Mouse (Mus musculus) heart, adult 11 months (tissue): ENCODE data around the gene Tcf7l1.

Experiments used
- DNase-seq: peaks from one replicate; pipeline ENCODE4 v3.0.0; 2022

Gene Tcf7l1

GRCm38 (mm10) chr6:72744144-72744800 is 44.8 kb downstream of the Tcf7l1 start:
- DNase-seq = no peak

- DNase-seq = no peak
These were observed 45.4 kb downstream of the Tcf7l1 start for GRCm38 (mm10) chr6:72743624-72744041.

- no peak for DNase-seq
These were observed 46.7 kb downstream of the Tcf7l1 start for GRCm38 (mm10) chr6:72742331-72742730.

GRCm38 (mm10) chr6:72740596-72741421 is 48.2 kb downstream of the Tcf7l1 start:
- peak; percentile 96 for DNase-seq

GRCm38 (mm10) chr6:72736872-72737271 is 52.2 kb downstream of the Tcf7l1 start:
- no peak for DNase-seq

GRCm38 (mm10) chr6:72735206-72735605 is 53.8 kb downstream of the Tcf7l1 start:
- DNase-seq = no peak

- no peak for DNase-seq
These were observed 55.7 kb downstream of the Tcf7l1 start for GRCm38 (mm10) chr6:72733375-72733774.

GRCm38 (mm10) chr6:72732109-72732508 is 56.9 kb downstream of the Tcf7l1 start:
- no peak for DNase-seq

GRCm38 (mm10) chr6:72730560-72730849 is 58.5 kb downstream of the Tcf7l1 start:
- DNase-seq = no peak

GRCm38 (mm10) chr6:72729831-72730559 is 59.1 kb downstream of the Tcf7l1 start:
- no peak for DNase-seq

- no peak for DNase-seq
These were observed 61.2 kb downstream of the Tcf7l1 start for GRCm38 (mm10) chr6:72727826-72728225.

GRCm38 (mm10) chr6:72724494-72725180 is 64.4 kb downstream of the Tcf7l1 start:
- no peak for DNase-seq

GRCm38 (mm10) chr6:72723731-72724385 is 65.2 kb downstream of the Tcf7l1 start:
- DNase-seq = no peak

- no peak for DNase-seq
These were observed 65.9 kb downstream of the Tcf7l1 start for GRCm38 (mm10) chr6:72723143-72723542.

- DNase-seq = no peak
These were observed 68.2 kb downstream of the Tcf7l1 start for GRCm38 (mm10) chr6:72720852-72721251.

- no peak for DNase-seq
These were observed 74.3 kb downstream of the Tcf7l1 start for GRCm38 (mm10) chr6:72714726-72715125.

GRCm38 (mm10) chr6:72714250-72714649 is 74.8 kb downstream of the Tcf7l1 start:
- no peak for DNase-seq

- peak; percentile 91 for DNase-seq
These were observed 77.5 kb downstream of the Tcf7l1 start for GRCm38 (mm10) chr6:72711508-72712081.

- no peak for DNase-seq
These were observed 78.1 kb downstream of the Tcf7l1 start for GRCm38 (mm10) chr6:72710897-72711507.

GRCm38 (mm10) chr6:72699467-72700126 is 89.5 kb downstream of the Tcf7l1 start:
- DNase-seq = no peak

GRCm38 (mm10) chr6:72698559-72698958 is 90.5 kb downstream of the Tcf7l1 start:
- DNase-seq = no peak
